In the genomic region with DNA sequence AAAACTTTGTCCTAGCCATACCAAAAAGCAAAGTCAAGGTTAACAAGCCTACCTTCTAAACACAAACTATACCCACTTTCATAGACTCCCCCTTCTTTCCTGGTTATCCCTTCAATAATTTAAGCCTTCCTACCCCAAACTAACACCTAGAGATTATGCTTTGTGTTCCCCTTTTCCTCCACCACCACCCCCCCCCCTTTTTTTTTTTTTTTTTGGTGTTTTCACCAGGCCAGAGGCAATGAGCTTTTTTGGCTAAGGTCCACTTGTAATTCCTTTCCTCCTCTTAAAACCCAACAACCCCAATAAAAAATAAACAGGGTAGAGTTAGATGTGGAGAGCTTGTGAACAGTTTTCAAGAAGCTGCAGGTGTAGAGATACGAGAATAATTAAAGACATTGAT, we compare ENCODE assay signal across 32 mouse cellular contexts. TPM values are rescaled to one million over a fixed set of nuclear protein-coding genes. Genes with fewer than 3 reads are reported as not detected.
A peak's percentile ranks its signal among the peaks of the same experiment; 100 is the strongest.
DNase-seq lines count a peak whose midpoint lies in the region; ATAC-seq and TF ChIP-seq lines count a peak whose summit lies in the region.
"Had no signal": no experiment of that assay in that cellular context is flagged by ENCODE, and none has a peak within 500 bp of the region (broad histone marks: within the 10 kb centered on the region; RNA-seq: fewer than 3 reads in every experiment).

No protein-coding gene starts in this region.

- H3K4me1 ChIP-seq in kidney, embryonic 14.5 days (ENCODE audit: control insufficient read depth, insufficient read depth, low read length) = peaks cover 4% of the 10 kb centered on the region; the same call in 1 of the 2 replicates
- H3K4me1 ChIP-seq in MEL (ENCODE audit: control insufficient read depth in 1 of 2, insufficient read depth in 2 of 2, low read length in 2 of 2) = peaks cover 12 to 19% of the 10 kb centered on the region in 2 experiments
- H3K4me1 ChIP-seq in limb, embryonic 12.5 days (replicated peaks) = peaks cover 36% of the 10 kb centered on the region
- H3K4me1 ChIP-seq in neural tube, embryonic 14.5 days (ENCODE audit: control insufficient read depth, insufficient read depth, low read length) = peaks cover 9% of the 10 kb centered on the region; the same call in 1 of the 2 replicates
- H3K4me1 ChIP-seq: heart, embryonic 10.5 days; liver, embryonic 12.5 days had no signal

- peak overlapping the region; percentile 70 for H3K4me3 ChIP-seq in kidney, embryonic 14.5 days (ENCODE audit: low read length)
- H3K4me3 ChIP-seq in MEL (ENCODE audit: control insufficient read depth in 1 of 2, insufficient read depth in 1 of 2, low read depth in 2 of 2, low read length in 2 of 2) = no peak overlapping the region
- H3K4me3 ChIP-seq in limb, embryonic 12.5 days (replicated peaks) = peak overlapping the region; percentile 42
- H3K4me3 ChIP-seq in neural tube, embryonic 14.5 days (ENCODE audit: low read depth, low read length) = peak overlapping the region; percentile 87
- H3K4me3 ChIP-seq: heart, embryonic 10.5 days; left cerebral cortex, adult 2 months; liver, embryonic 12.5 days; midbrain, embryonic 10.5 days had no signal

- no peak for TF ChIP-seq RAD21 in MEL (IDR thresholded peaks at IDR 0.05; ENCODE audit: low read depth, low read length)

- H3K36me3 ChIP-seq in kidney, embryonic 14.5 days (ENCODE audit: control insufficient read depth, insufficient read depth, low read length) = no peaks in the 10 kb centered on the region
- H3K36me3 ChIP-seq in MEL (ENCODE audit: control insufficient read depth in 1 of 2, insufficient read depth in 2 of 2, low read length in 2 of 2) = peaks cover 0 to 18% of the 10 kb centered on the region in 2 experiments; a peak in 2 of 4 replicates
- H3K36me3 ChIP-seq in limb, embryonic 12.5 days = no peaks in the 10 kb centered on the region
- H3K36me3 ChIP-seq in neural tube, embryonic 14.5 days (ENCODE audit: control insufficient read depth, insufficient read depth, low read length) = no peaks in the 10 kb centered on the region
- H3K36me3 ChIP-seq: G1E; heart, embryonic 10.5 days; liver, embryonic 12.5 days; midbrain, embryonic 10.5 days had no signal

- DNase-seq in kidney, postnatal 14 days = no peak
- DNase-seq in MEL (ENCODE audit: low read depth, low spot score) = no peak
- no peak for DNase-seq in retina, embryonic 14.5 days (ENCODE audit: low spot score)
- DNase-seq: adrenal gland, postnatal 10 days; cerebellum, adult 8-10 months; lung, adult 18-20 months; lung, postnatal 10 days; right cerebral cortex, postnatal 14 days had no signal

- no peaks in the 10 kb centered on the region for H3K9me3 ChIP-seq in kidney, embryonic 14.5 days (ENCODE audit: control insufficient read depth, low read length)
- H3K9me3 ChIP-seq in MEL (replicated peaks; ENCODE audit: insufficient read depth, low read length) = no peaks in the 10 kb centered on the region
- no peaks in the 10 kb centered on the region for H3K9me3 ChIP-seq in limb, embryonic 12.5 days
- H3K9me3 ChIP-seq in neural tube, embryonic 14.5 days (ENCODE audit: control insufficient read depth, low read length) = no peaks in the 10 kb centered on the region
- H3K9me3 ChIP-seq: G1E; heart, embryonic 10.5 days; liver, embryonic 12.5 days; midbrain, embryonic 10.5 days had no signal

- 23% methylated on average over 1 of the region's 1 CpGs for WGBS in kidney, embryonic 14.5 days
- 28% methylated on average over 1 of the region's 1 CpGs for WGBS in limb, embryonic 12.5 days
- WGBS in neural tube, embryonic 14.5 days = 22% methylated on average over 1 of the region's 1 CpGs

- no peak for TF ChIP-seq POLR2A in MEL (IDR thresholded peaks at IDR 0.05; ENCODE audit: control insufficient read depth in 1 of 2, insufficient read depth in 1 of 2, low read depth in 1 of 2, low read length in 2 of 2, poor library complexity in 1 of 2)

- H3K9ac ChIP-seq in kidney, embryonic 14.5 days (ENCODE audit: low read depth, low read length) = peak overlapping the region; percentile 80
- H3K9ac ChIP-seq in MEL (ENCODE audit: control insufficient read depth, low read depth, low read length, poor library complexity, severe bottlenecking) = no peak overlapping the region
- peak overlapping the region; percentile 42; the same call in 1 of the 2 replicates for H3K9ac ChIP-seq in limb, embryonic 12.5 days (replicated peaks)
- H3K9ac ChIP-seq in neural tube, embryonic 14.5 days (replicated peaks; ENCODE audit: low read depth, low read length) = peak overlapping the region; percentile 82
- H3K9ac ChIP-seq: liver, embryonic 12.5 days had no signal

- TF ChIP-seq CTCF in MEL (IDR thresholded peaks at IDR 0.05 in 2 of 3, conservative IDR thresholded peaks at IDR 0.05 in 1 of 3; ENCODE audit: control insufficient read depth in 1 of 3, insufficient read depth in 1 of 3, low read depth in 2 of 3, low read length in 3 of 3, poor library complexity in 1 of 3, severe bottlenecking in 1 of 3) = no peak

- peaks cover 17% of the 10 kb centered on the region; the same call in 1 of the 2 replicates for H3K27me3 ChIP-seq in kidney, embryonic 14.5 days (ENCODE audit: control insufficient read depth, insufficient read depth, low read length)
- H3K27me3 ChIP-seq in MEL (ENCODE audit: control insufficient read depth in 1 of 2, insufficient read depth in 2 of 2, low read length in 2 of 2) = no peaks in the 10 kb centered on the region; a peak in 2 of 4 replicates
- H3K27me3 ChIP-seq in limb, embryonic 12.5 days = peaks cover 94% of the 10 kb centered on the region
- peaks cover 9% of the 10 kb centered on the region for H3K27me3 ChIP-seq in neural tube, embryonic 14.5 days (ENCODE audit: control insufficient read depth, insufficient read depth, low read length)

- H3K4me2 ChIP-seq in kidney, embryonic 14.5 days (replicated peaks; ENCODE audit: low read depth, low read length) = peak overlapping the region; percentile 89
- peak overlapping the region; percentile 61 for H3K4me2 ChIP-seq in limb, embryonic 12.5 days
- peak overlapping the region; percentile 94 for H3K4me2 ChIP-seq in neural tube, embryonic 14.5 days (ENCODE audit: low read depth, low read length)
- H3K4me2 ChIP-seq: liver, embryonic 12.5 days had no signal

- no peak for TF ChIP-seq EP300 in MEL (IDR thresholded peaks at IDR 0.05; ENCODE audit: low read depth in 1 of 2, low read length in 2 of 2)

- ATAC-seq in kidney, embryonic 14.5 days (ENCODE audit: low FRiP score, low TSS enrichment) = no peak
- ATAC-seq in limb, embryonic 12.5 days (ENCODE audit: insufficient number of reproducible peaks, insufficient read depth, low FRiP score, low TSS enrichment, low read depth) = no peak
- ATAC-seq in neural tube, embryonic 14.5 days (ENCODE audit: low read depth) = no peak
- no peak for ATAC-seq in activated CD4-positive, CD25-positive, alpha-beta regulatory T cell, adult 4 months
- ATAC-seq: forebrain, embryonic 14.5 days; hindbrain, embryonic 16.5 days; intestine, embryonic 16.5 days; liver, embryonic 12.5 days had no signal

- peaks cover 31% of the 10 kb centered on the region for H3K79me2 ChIP-seq in MEL (ENCODE audit: control insufficient read depth, insufficient read depth, low read length, poor library complexity)

- H3K27ac ChIP-seq in kidney, embryonic 14.5 days (ENCODE audit: low read depth, low read length) = peak overlapping the region; percentile 44; the same call in 1 of the 2 replicates
- H3K27ac ChIP-seq in MEL (ENCODE audit: control insufficient read depth, low read depth, low read length) = no peak overlapping the region
- no peak overlapping the region for H3K27ac ChIP-seq in limb, embryonic 12.5 days
- peak overlapping the region; percentile 48; the same call in 1 of the 2 replicates for H3K27ac ChIP-seq in neural tube, embryonic 14.5 days (ENCODE audit: low read depth, low read length)
- H3K27ac ChIP-seq: heart, embryonic 10.5 days; left cerebral cortex, adult 2 months; liver, embryonic 12.5 days; midbrain, embryonic 10.5 days had no signal

RNA-seq across cellular contexts. Expression of a gene that starts 2.1 kb away (rescaled TPM):
- 5.1 and 5.8 TPM in 2 replicates for polyA plus RNA-seq in kidney, embryonic 14.5 days (2014; fragmentation: Nextera tagmentation; extraction: Ambion mirVana)
- total RNA-seq in MEL (2012; rRNA removed) = 0.46 and 0.56 TPM in 2 replicates
- 1 to 10 TPM in 1 of 2 experiments, not detected in 1; 3.0 TPM for polyA plus RNA-seq in MEL (2012; ENCODE audit: insufficient read depth in 1 of 2, insufficient read length in 2 of 2, low read depth in 1 of 2, low replicate concordance in 2 of 2, missing spikeins in 1 of 2)
- 6.3 and 12.2 TPM in 2 replicates for polyA plus RNA-seq in limb, embryonic 12.5 days (2016; fragmentation: Nextera tagmentation; extraction: Ambion mirVana)
- polyA plus RNA-seq in neural tube, embryonic 14.5 days (2014; fragmentation: Nextera tagmentation; extraction: Ambion mirVana) = 3.6 and 10.2 TPM in 2 replicates
- polyA plus RNA-seq in activated CD4-positive, CD25-positive, alpha-beta regulatory T cell, adult 4 months (2017; shearing (Covaris generic)) = not detected
- total RNA-seq: granulocyte monocyte progenitor cell, adult 5-6 weeks; hematopoietic stem cell, adult 5-6 weeks; layer of hippocampus, postnatal 10 days; left cerebral cortex, adult 2 months; left cerebral cortex, postnatal 36 days; neutrophil, adult 5-6 weeks had no signal
- polyA plus RNA-seq: forebrain, embryonic 14.5 days; frontal cortex, adult 2 months; midbrain, postnatal 0 days had no signal

RNA-seq across cellular contexts. Expression of a gene that starts 2.7 kb away (rescaled TPM):
- polyA plus RNA-seq in kidney, embryonic 14.5 days (2014; fragmentation: Nextera tagmentation; extraction: Ambion mirVana) = 62.9 and 64.5 TPM in 2 replicates
- total RNA-seq in MEL (2012; rRNA removed) = 6.3 and 6.8 TPM in 2 replicates
- polyA plus RNA-seq in MEL (2012; ENCODE audit: insufficient read depth in 1 of 2, insufficient read length in 2 of 2, low read depth in 1 of 2, low replicate concordance in 2 of 2, missing spikeins in 1 of 2) = 10 to 100 TPM in 1 of 2 experiments, not detected in 1; 24.8 TPM
- 20.7 and 21.2 TPM in 2 replicates for polyA plus RNA-seq in limb, embryonic 12.5 days (2016; fragmentation: Nextera tagmentation; extraction: Ambion mirVana)
- 46.1 and 94.7 TPM in 2 replicates for polyA plus RNA-seq in neural tube, embryonic 14.5 days (2014; fragmentation: Nextera tagmentation; extraction: Ambion mirVana)
- not detected for polyA plus RNA-seq in activated CD4-positive, CD25-positive, alpha-beta regulatory T cell, adult 4 months (2017; shearing (Covaris generic))
- total RNA-seq: CH12.LX; granulocyte monocyte progenitor cell, adult 5-6 weeks; hematopoietic stem cell, adult 5-6 weeks; layer of hippocampus, postnatal 10 days; left cerebral cortex, adult 2 months; left cerebral cortex, postnatal 36 days; midbrain, postnatal 0 days; neutrophil, adult 5-6 weeks had no signal
- polyA plus RNA-seq: embryonic facial prominence, embryonic 14.5 days; forebrain, embryonic 14.5 days; frontal cortex, adult 2 months; heart, embryonic 16.5 days; hindbrain, embryonic 16.5 days; liver, embryonic 12.5 days; midbrain, embryonic 10.5 days; midbrain, postnatal 0 days; spleen, adult 2 months had no signal

RNA-seq across cellular contexts. Expression of a gene that starts 6.9 kb away (rescaled TPM):
- polyA plus RNA-seq in kidney, embryonic 14.5 days (2014; fragmentation: Nextera tagmentation; extraction: Ambion mirVana) = 10.3 and 10.7 TPM in 2 replicates
- total RNA-seq in MEL (2012; rRNA removed) = 3.2 and 4.1 TPM in 2 replicates
- polyA plus RNA-seq in MEL (2012; ENCODE audit: insufficient read depth in 1 of 2, insufficient read length in 2 of 2, low read depth in 1 of 2, low replicate concordance in 2 of 2, missing spikeins in 1 of 2) = 100 to 1,000 TPM in 1 of 2 experiments, 1 to 10 TPM in 1; 9.5 to 400 TPM
- polyA plus RNA-seq in limb, embryonic 12.5 days (2016; fragmentation: Nextera tagmentation; extraction: Ambion mirVana) = 3.6 TPM in 2 replicates
- 46.9 and 49.8 TPM in 2 replicates for polyA plus RNA-seq in neural tube, embryonic 14.5 days (2014; fragmentation: Nextera tagmentation; extraction: Ambion mirVana)
- not detected for polyA plus RNA-seq in activated CD4-positive, CD25-positive, alpha-beta regulatory T cell, adult 4 months (2017; shearing (Covaris generic))
- total RNA-seq: granulocyte monocyte progenitor cell, adult 5-6 weeks; hematopoietic stem cell, adult 5-6 weeks; layer of hippocampus, postnatal 10 days; left cerebral cortex, adult 2 months; left cerebral cortex, postnatal 36 days; midbrain, postnatal 0 days; neutrophil, adult 5-6 weeks had no signal
- polyA plus RNA-seq: embryonic facial prominence, embryonic 14.5 days; forebrain, embryonic 14.5 days; frontal cortex, adult 2 months; heart, embryonic 16.5 days; liver, embryonic 12.5 days; midbrain, embryonic 10.5 days; midbrain, postnatal 0 days; spleen, adult 2 months had no signal

RNA-seq across cellular contexts. Expression of a gene that starts 15.1 kb away (rescaled TPM):
- 2.9 and 4.4 TPM in 2 replicates for polyA plus RNA-seq in kidney, embryonic 14.5 days (2014; fragmentation: Nextera tagmentation; extraction: Ambion mirVana)
- not detected in 2 replicates for total RNA-seq in MEL (2012; rRNA removed)
- not detected for polyA plus RNA-seq in MEL (2012; ENCODE audit: insufficient read depth in 1 of 2, insufficient read length in 2 of 2, low read depth in 1 of 2, low replicate concordance in 2 of 2, missing spikeins in 1 of 2)
- 3.5 and 5.2 TPM in 2 replicates for polyA plus RNA-seq in limb, embryonic 12.5 days (2016; fragmentation: Nextera tagmentation; extraction: Ambion mirVana)
- polyA plus RNA-seq in neural tube, embryonic 14.5 days (2014; fragmentation: Nextera tagmentation; extraction: Ambion mirVana) = not detected in 2 replicates
- polyA plus RNA-seq in activated CD4-positive, CD25-positive, alpha-beta regulatory T cell, adult 4 months (2017; shearing (Covaris generic)) = not detected
- total RNA-seq: CH12.LX; granulocyte monocyte progenitor cell, adult 5-6 weeks; hematopoietic stem cell, adult 5-6 weeks; layer of hippocampus, postnatal 10 days; left cerebral cortex, adult 2 months; left cerebral cortex, postnatal 36 days; midbrain, postnatal 0 days; neutrophil, adult 5-6 weeks had no signal
- polyA plus RNA-seq: embryonic facial prominence, embryonic 14.5 days; forebrain, embryonic 14.5 days; frontal cortex, adult 2 months; G1E; heart, embryonic 10.5 days; heart, embryonic 16.5 days; hindbrain, embryonic 16.5 days; liver, embryonic 12.5 days; midbrain, embryonic 10.5 days; midbrain, postnatal 0 days; spleen, adult 2 months; testis, adult 2 months had no signal

RNA-seq across cellular contexts. Expression of a gene that starts 21.1 kb away (rescaled TPM):
- 12.6 and 13.8 TPM in 2 replicates for polyA plus RNA-seq in kidney, embryonic 14.5 days (2014; fragmentation: Nextera tagmentation; extraction: Ambion mirVana)
- total RNA-seq in MEL (2012; rRNA removed) = 0.26 and 0.31 TPM in 2 replicates
- polyA plus RNA-seq in MEL (2012; ENCODE audit: insufficient read depth in 1 of 2, insufficient read length in 2 of 2, low read depth in 1 of 2, low replicate concordance in 2 of 2, missing spikeins in 1 of 2) = 1 to 10 TPM in 1 of 2 experiments, not detected in 1; 1.7 TPM
- polyA plus RNA-seq in limb, embryonic 12.5 days (2016; fragmentation: Nextera tagmentation; extraction: Ambion mirVana) = 3.9 and 4.0 TPM in 2 replicates
- polyA plus RNA-seq in neural tube, embryonic 14.5 days (2014; fragmentation: Nextera tagmentation; extraction: Ambion mirVana) = 50.1 and 136 TPM in 2 replicates
- polyA plus RNA-seq in activated CD4-positive, CD25-positive, alpha-beta regulatory T cell, adult 4 months (2017; shearing (Covaris generic)) = under 1 TPM in 1 of 2 experiments, not detected in 1; 0.15 TPM
- total RNA-seq: CH12.LX; granulocyte monocyte progenitor cell, adult 5-6 weeks; hematopoietic stem cell, adult 5-6 weeks; layer of hippocampus, postnatal 10 days; left cerebral cortex, adult 2 months; left cerebral cortex, postnatal 36 days; midbrain, postnatal 0 days; neutrophil, adult 5-6 weeks had no signal
- polyA plus RNA-seq: embryonic facial prominence, embryonic 14.5 days; forebrain, embryonic 14.5 days; frontal cortex, adult 2 months; heart, embryonic 16.5 days; midbrain, embryonic 10.5 days; midbrain, postnatal 0 days; spleen, adult 2 months had no signal

Comparison
In these comparisons a context has a peak if more than half of its experiments do, and no peak if none do; other contexts are left out.
1. H3K27ac ChIP-seq: peak in kidney, embryonic 14.5 days (single experiment) and neural tube, embryonic 14.5 days (single experiment); none in MEL (single experiment) and limb, embryonic 12.5 days (single experiment).
2. H3K4me3 ChIP-seq: peak in kidney, embryonic 14.5 days (single experiment), limb, embryonic 12.5 days (single experiment) and neural tube, embryonic 14.5 days (single experiment); none in MEL (0 of 2).
3. Peak in every context shown above with its lines, with median percentiles within 50 percentile points of each other: H3K4me2 ChIP-seq.